Mouse (Mus musculus): ENCODE measurements at regions not wholly inside any gene's neighbourhood (a gene's known extent, or its start where the extent isn't known, plus 50 kb on each side); places are given as distances from the start of the nearest gene placed in this dataset.

DNA sequence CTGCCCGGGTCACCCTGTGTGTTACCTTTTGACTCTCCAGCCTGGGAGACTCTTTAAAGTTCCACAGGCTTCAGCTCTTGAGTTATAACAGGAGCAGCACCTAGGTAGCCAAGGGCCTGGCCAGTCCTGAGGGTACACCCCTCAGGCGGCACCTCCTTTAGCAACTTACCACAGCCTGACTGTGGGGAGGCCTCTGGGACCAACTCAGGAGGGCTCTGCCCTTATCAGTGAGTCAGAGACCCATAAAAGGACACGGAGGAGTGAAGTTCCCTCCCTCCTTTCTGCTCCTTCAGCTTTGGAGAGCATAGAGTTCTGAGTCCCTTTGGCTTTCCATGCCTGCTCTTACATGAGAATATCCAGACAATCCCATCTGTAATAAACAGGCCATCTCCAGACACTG, 222.5 kb upstream of the Msx2 start:
- no peak for DNase-seq

DNA sequence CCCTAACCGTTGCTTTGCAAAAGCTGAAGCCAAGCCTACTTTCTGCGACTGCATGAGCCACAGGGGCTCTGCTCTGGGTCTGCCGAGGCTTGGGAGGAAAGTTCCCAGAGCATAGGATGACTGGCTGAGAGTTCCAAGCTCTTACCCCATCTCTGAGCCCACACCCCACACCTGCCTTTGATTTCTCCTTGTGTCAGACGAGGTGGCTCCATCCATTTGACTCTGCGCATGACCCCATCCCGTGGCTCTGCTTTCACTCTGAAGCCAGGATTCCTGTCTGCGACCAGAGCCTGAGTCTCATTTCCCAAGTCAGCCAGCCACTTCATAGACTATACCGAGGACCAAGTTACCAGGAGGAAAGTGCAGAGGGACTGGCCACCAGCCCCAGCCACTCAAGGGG, 216.1 kb upstream of the Msx2 start:
- DNase-seq: no peak

DNA sequence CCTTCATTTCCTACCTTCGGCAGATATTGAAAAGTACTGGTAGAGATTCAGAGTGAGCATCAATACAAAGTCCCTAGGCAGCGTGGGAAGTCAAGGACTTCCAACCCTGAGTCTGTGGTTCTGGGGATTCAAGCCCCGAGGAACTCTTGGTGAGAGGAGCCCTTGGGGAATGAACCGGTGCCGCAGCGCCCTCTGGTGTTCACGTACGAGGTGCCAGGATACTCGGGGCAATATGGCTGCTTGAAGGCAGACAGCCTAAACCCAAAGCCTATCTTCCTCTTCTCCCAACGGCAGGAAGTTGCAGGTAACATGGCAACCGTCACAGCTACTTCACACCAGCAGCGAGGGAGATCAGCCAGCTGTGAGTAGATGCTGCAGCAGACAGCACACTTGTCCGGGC, 215.6 kb upstream of the Msx2 start:
- DNase-seq: peak; percentile 91

DNA sequence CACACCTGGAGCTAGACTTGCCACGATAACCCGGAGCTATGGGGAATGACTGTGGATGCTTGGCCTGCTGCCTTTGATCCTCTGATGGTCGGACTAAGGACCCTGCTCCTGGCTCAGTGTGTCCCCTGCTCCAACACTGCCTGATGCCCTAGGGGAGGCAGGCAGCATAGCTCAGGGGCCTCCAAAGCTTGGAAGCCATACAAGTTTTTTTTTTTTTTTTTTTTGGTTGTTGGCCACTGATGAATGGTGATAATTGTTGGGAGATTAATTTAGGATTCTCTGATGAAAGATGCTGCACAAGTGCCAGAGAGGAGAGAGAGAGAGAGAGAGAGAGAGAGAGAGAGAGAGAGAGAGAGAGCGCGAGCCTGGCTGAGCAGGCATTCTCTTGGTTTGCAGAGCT, 211.6 kb upstream of the Msx2 start:
- DNase-seq: no peak

DNA sequence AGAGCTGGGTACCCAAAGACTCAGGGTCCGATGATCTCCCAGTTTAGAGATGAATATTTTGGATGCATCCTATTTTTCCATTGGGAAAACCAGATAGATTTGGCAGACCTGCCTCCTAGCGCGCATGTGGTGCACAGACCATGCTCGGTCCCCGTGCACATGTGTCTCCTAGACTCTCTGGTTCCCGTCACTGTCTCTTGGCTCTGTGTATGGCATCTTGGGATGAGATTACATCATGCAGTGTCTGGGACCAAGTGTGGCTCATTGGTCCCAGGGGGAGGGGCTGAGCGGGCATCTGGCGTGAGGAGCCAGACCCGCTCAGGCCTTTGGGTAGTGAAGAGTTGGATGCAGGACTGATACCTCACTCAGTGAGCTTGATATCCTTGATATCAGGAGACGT, 204.3 kb upstream of the Msx2 start:
- no peak for DNase-seq

DNA sequence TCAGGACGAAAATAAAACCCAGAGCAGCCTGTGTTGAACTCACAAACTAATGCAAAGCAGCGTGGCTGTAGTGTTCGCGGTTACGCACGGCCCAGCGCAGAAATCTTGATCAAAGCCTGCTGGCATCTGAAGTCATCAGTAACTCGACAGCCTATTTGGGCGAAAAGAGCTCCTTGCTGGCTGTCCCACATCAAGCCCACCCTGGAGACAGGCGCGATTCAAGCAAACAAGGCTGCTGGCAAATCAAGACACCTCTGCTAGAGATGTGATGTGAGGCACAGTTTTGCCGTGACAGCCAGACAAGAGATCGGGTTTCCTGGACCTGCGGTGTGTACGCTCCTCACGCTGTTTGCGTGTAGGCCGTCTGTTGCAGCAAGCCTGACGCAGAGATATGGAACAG, 197.5 kb upstream of the Msx2 start:
- no peak for DNase-seq

DNA sequence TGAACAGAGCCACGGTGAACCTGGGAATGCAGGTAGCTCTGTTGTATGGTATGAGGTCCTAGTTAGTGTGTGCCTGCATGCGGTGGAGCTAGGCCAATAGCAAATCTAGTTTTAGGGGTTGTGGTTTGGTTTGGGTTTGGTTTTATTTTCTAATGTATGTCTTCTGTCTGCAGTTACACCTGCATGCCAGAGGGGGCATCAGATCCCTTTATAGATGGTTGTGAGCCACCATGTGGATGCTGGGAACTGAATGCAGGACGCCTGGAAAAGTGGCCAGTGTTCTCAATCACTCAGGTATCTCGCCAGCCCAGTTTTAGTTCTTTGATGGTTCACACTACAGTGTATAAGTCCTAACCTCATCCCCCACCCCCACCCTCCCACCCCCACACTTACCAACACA, 194.6 kb upstream of the Msx2 start:
- no peak for DNase-seq

DNA sequence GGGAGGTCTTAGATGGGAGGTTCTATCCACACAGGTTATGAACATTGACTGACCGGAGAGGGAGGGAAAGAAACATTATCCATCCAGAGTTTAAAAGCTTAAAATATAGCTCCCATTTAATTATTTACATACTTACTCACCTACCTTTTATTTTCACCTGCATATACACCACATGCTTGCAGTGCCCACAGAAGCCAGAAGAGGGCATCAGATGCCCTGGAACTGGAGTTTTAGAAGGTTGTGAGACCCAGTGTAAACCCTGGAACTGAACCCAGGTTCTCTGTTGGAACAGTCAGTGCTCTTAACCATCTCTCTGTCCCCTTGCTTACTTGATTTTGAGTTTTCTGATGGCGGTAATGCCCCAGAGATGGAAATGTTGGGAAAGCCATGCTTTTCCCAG, 192.7 kb upstream of the Msx2 start:
- DNase-seq: no peak

DNA sequence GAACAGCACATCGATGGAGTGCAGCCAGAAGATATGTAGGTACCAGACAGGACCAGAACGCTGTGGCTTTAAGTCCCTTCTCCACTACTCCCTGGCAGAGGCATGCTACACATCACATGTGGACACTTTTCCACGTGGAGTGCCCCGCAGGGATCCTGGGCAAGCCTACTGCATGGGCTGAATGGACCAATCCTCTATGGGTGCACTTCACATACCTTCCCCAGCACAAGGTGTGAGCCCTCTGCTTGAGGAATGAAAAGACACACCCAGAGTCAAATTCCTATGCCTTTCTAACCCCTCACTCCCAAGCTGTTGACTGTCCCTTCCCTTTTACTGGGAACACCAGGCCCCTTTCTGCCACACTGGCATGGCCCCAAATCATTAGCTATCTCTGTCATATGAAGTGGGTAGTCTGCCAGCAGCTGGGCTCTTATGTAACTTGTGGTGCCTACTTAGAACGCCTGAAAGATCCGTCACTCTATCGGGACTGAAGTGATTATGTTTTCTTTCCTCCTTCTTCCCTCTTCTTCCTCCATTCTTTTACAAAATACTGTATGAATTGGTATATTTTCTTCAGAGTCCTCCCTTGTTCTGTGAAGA, 191.9 kb upstream of the Msx2 start:
- peak; percentile 16 for DNase-seq

DNA sequence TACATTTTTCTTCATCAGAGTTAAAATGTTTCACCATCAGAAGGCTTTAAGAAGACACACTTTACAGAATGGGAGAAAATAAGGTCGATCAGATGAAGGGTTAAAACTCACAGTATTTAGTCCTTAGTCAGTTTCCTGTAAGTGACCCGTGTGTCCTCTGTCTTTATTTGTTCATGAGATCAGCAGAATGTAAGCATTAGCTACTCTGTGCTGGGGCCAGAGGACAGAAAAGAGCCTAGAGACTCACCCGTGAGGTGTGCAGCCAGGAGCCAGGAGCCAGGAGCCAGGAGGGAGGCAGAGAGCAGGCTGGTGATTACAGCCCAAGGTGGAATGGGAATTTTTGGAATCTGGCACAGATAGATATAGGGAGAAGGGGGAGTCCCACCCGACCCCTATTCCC, 180.0 kb upstream of the Msx2 start:
- no peak for DNase-seq

DNA sequence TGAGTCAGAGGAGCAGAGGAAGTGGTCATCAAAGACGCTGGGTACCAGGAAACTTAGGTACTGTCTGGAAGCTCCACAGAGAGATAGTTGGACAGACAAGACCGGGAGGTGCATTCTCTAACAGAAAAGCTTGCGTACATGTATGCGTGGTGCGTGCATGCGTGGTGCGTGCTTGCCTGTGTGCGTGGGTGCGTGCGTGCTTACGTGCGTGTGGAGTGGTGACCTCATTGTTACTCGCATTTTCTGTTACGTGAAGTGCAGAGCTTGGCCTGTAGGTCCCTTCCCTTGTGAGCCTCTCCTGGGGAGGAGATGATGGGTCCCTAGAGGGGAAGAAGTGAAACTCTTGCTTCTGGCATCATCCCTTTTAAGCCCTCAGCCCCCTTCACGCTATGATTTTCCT, 175.5 kb upstream of the Msx2 start:
- DNase-seq: no peak

DNA sequence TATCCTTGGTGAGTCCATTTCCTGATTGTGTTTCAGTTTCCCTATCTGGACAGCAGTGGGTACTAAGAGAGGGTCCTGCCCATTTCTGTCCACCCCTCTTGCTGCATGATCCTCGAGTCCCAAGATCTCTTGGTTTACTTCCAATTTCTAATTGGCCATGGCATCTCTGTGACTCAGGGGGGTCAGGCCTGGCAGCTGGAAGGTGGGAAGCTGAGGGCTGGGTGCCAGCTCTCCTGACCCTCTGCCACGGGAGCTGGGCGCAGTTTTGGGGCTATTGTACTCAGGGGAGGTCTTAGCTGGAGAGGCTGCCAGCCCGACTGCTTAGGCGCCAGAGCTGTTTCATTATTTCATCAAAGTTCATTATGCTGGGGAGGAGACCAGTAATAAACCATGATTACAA, 169.7 kb upstream of the Msx2 start:
- DNase-seq: no peak

DNA sequence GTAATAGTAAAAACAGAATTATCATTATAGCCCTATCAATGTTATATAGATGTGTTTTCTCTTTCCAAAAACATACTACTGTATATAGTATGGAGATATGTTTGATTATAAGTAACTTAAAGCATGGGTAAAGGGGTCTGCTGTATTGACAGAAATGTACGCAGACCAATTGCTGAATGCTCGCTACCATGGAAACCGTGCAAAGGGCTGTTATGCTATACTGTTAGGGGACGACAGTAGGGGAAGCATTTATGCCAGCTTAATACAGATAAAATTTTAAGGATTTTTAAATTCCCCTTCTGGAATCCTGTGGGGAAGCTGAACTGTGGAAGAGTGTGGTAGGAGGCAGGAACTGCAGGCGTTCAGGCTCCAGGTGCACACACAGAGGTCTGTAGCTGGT, 166.7 kb upstream of the Msx2 start:
- no peak for DNase-seq

DNA sequence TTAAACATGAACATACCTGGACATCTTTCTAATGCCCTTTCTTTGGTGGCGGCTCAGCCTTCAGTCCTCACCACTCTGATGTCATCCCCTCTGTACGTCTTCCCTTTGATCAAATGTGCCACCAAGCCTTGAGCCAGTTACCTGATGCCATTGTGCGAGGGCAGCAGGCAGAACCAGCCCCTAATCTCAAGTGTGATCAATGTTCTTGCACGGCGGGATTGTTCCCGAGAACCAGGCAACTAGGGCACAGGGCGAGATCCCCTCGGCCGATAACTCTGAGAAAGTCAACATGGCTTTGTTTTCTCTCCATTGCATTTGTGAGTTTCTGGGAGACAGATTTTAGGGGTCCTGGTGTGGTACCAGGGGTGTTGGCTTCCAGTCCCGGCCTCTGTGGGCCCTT, 166.2 kb upstream of the Msx2 start:
- DNase-seq: no peak

DNA sequence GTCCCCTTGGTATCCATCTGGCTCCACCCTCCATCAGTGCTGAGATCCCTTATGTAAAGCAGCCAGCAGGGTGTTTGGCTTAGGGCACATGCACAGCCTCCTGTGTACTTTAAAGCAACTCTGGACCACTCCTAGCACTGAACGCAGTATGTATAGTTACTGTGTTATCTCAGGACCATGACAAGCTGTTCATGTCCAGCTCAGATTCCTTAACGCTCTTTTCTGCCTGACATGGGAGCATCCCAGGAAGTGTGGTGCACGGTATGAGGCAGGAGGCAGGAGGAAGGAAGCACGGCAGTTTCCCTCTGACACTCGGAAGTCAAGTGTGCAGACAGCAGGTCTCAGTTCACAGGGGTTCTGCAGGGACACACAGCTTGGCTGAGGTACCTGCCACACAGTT, 163.1 kb upstream of the Msx2 start:
- DNase-seq: no peak

DNA sequence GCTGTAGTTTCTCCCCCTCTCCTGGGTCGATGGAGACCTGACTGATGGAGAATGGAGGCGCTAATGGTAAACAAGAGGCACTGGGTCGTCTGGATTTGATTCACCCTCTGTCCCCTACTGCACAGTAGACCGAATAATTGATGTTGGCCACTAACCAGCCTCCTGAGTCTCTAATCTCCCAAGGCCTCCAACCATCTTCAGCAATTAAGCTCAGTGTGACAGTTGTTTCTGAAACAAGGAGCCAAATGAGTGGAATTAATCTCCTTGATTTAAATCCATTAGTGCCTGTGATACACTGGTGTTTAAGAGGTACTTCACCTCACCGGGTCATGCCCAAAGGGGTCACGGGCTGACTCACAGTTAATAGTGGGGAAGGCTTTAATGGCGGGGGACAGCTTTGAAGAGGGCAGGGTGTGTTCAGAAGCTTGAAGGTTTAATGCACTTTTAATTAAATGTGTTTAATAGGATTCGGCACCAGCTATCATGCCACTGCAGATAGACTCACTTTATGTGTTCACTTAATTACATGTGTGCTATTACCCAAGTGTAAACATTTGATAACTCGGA, 161.8 kb upstream of the Msx2 start:
- no peak for DNase-seq

DNA sequence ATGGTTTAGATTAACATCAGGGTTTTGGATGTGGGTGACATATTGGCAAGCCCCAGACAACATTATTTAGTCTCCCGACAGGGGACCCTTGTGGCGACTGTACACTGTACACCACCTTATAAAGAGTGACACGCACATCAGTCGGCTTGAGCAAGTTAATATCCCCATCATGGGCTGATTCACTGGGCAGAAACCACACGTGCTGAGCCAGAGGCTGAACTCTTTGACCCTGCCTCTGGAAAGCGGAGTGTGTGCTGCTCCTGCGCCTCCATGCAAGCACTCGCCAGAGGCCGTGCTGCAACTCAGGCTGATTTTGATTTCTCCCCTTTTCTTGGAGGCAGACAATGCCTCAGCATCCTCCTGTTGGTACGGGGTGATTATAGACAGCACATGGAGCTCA, 125.2 kb upstream of the Msx2 start:
- DNase-seq: no peak

DNA sequence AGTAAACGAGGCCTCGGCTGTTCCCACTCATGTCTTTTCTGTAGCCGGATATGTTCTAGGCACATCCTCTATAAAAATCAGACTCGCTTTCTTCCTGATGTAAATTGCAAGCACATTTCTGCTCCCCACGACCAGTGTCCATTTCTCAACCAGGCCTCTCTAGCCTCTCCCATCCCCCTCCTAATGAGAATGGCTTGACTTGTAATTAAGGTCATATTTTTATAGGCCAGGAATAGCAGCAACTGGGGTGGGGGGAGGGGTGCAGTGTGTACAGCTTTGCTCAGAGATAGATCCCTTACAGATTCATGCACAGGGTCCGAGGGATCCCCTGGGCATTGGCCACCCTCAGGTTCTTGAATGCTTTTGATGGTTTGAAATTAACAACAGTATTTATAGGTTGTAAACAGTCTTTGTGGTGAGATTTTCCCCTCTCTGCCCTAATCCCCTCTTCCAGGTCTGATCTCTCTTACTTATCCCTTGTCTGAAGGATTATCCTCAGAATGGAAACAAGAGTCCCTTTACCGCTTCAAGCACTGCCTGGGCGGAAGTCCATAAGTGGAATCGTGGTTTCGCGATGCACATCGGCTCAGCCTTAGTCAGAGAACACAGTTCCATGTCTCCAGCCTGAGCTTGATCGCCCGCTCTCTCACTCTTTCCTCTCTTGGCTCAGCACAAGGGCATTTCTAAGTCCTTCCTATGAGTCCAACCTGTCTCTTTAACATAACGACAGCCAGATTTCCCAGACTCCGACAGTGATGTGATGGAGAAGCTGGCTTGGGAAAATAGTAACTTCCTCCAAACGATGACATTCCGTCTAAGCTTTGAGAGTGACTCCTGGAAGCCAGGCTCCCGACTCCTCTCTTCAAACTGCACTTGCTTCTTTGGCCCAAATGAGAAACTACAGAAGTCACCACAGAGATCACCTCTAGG, 124.3 kb upstream of the Msx2 start:
- DNase-seq: no peak

DNA sequence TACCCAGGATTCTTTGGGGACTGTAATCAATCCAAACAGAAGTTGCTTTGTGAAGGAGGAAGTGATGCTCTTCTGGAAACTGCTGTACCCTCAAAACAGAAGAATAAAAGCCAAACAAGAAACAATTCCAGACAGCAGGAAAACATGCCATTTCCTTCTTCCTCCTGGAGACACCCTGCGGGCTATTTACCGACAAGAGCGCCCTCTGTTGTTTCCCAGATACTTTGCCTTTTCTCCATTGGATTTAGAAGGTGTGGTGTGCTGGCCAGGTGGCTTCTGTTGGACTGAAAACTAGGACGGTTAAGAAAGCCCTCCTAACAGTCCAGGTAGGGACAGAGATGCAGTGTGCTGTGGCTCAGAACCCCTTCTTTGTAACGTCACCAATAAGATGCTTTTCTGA, 119.9 kb upstream of the Msx2 start:
- no peak for DNase-seq

DNA sequence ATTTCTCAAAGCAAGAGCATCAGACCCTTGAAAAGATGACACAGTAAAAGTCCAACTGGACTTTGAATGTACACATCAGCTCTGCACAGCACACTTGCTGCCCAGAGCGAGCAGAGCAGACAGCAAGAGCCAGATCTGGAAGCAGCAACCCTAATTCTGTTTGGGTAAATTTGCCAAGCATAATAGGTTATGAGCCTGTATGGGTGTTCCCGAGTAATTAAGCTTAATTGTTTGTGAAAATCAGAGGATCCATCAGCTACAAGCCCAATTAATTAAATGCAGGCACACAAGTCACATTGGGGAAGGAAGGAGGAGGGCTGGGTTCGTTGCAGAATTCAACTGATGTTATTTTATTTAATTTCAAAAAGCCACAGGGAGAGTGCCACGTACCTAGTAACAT, 113.9 kb upstream of the Msx2 start:
- DNase-seq: no peak

DNA sequence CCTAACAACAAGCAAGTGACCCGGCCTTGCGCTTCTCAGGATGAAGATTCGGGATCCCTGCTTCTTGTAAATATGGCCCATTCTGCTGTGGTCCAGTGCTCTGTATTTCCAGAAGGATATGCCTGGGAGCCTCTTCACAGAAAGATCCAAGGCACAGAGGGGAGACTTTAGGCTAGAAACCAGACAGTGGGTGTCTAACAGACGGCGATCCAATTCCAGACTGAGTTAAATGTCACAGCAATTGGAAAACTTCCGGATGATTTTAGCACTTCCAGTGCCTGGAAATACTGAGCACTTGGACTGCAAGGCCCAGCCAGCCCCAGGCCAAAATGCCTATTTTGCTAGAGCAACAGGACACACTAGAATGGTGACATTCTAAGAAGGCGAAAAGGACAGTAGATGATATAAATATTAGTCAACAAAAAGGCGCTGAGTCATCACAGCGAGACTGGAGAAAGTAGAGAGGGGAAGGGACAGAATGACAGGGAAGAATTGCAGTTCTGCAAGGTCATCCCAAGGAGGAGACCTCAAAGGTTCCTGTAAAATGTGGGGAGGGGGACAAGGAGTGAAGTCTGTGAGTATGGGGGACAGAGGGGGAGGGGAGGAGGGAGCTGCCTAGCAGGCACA, 111.7 kb upstream of the Msx2 start:
- no peak for DNase-seq

DNA sequence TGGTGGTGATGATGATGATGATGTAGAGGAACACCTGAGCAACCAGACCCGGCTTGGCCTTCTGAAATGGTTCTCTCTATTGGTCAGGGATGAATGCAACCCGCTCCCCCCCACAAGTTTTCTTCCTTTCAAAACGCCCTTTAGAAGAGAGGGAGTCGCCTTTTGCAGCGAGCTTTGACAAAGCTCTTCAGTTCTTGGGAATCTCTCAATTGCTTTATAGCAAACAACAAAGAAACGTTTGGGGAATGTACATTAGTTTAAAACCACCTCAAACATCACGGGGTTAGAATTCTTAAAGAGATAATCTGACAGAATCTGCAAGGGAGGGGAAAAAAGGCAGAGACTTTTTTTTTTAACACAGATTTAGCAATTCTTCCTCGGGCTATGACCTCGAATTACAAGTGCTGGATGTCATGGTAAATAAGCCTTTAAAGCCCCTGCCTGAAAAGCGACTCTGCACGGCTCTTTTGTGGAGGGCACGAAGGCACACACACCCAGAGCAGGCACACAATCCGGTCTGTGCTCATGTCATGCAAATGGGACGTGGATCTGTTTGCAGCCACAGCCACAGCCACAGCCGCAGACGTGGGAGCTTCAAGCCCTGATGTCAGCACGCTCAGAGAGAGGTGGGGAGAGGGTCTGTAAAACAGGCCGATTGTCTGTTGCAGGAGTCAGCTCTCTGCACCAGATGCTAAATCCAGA, 81.2 kb upstream of the Msx2 start:
- DNase-seq: no peak

DNA sequence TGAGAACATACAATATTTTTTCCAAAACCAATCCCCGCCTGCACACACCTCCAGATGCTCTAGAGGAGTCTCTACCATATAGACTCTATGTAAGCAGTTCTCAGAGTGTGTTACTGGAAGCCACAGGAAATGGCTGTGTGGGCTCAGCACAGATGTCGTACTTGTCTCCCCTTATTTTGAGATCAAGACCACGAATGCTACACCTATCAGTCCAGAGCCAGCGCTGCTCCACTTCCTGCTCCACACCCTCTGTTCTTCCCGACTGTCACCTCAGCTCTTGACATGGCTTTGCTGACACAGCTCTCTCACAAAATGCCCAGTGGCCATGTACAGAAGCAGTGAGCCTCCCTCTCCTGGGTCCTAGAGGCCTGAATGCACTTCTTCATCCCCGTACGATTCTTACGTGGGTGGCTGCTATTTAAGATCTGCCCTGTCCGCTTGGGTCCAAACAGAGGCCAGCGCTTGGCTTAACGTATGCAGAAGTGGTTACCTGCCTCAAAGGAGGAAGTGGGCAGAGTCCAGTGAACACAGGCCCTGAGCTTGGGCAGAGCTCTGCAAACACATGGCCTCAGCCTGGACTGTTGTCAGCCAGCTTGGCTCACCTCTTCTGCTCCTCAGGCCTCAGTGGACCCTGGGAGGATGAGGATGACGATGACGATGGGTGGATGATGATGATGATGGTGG, 80.5 kb upstream of the Msx2 start:
- DNase-seq: no peak

All from right cerebral cortex, postnatal 14 days (tissue).